Mouse (Mus musculus) testis, postnatal 10 days (tissue): ENCODE results near the gene Hoxd8.

Experiments used
- DNase-seq: peaks from one replicate; pipeline ENCODE4 v3.0.0; 2021; ENCODE audit warnings: low spot score

Gene Hoxd8

DNA sequence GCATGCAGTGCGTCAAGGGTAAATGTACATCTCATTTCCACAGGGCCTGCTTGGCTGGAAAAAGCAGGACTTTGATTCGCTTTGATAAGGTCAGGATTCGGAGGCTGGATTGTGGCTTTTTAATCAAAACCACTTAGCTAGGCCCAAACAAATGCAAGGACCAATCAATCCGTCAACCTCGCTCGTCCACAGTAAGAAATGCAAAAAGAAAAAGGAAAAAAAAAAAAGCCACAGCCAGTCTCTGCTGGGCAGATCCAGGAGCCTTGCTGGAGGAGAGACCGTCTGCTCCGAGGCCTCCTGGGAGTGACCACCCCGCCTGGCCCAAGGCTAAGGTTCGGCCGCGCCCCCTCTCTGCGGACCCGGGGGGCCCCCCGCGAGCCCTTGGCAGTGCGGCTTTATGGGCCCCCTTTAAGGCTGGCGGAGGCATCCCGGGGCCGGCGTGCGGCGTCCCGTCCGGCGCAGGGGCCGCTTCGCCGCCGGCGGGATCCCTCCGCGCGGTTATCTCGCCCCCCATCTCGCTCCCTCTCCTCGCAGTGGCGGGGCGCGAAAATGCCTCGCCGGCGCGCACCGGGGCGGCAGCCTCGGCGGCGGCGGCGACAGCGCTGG, at the start of gene Hoxd8:
Gene Hoxd8 (plus strand): TSS at position 223 of the 606 bp plus-strand sequence.
- DNase-seq: peak; percentile 89

DNA sequence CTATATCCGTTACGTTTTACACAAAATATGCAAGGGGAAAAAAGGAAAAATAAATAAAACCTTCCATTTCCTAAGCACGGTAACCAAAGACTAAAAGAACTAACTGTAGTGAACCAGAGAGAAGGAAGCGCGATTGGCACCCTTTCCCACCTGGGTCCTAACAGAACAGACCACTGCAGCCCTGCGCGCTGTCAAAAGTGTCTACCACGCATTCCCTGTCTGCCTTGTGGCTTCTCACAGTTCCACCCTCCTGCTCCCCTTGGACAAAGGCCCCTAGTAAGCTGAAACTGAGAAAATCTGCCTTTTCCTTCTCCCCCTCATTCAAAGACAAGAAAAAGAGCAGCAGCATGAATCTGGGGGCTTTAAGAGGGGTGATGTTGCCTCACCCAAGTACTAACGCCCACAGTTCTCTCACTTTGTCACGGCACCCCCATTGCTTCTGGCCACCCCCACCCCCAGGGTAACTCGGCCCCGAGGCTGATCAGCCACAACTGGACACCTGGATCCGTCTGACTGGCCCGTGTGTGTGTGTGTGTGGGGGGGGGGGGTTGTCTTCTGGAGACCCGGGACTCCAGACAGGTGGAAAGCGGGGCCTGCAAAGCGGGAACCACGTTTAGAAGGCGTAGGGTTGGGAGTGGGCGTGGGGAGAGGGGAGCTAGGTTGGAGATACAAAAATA, 49.5 kb upstream of the Hoxd8 start:
- DNase-seq: no peak

- DNase-seq: peak; percentile 83
Measured at GRCm38 (mm10) chr2:74655420-74655781, 49.0 kb upstream of the Hoxd8 start.

- peak; percentile 60 for DNase-seq
Measured at GRCm38 (mm10) chr2:74655821-74656631, 48.4 kb upstream of the Hoxd8 start.

DNA sequence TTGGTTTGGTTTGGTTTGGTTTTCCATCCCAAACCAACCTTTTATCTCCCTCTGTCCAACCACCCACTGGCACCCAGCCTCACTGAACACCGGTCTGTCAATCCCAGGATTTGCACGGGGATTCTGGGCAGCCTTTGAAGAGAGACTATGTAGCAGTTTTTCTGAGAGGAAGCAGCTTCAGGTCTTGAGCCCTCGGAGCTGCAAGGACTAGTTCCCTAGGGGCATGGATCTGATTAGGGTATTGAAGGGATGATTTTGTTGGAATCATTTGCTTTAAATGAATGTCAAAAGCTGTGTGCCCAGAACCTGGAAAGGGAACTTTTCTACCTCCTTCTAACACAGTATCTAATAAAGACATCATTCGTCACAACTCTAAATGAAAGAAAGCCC, 47.8 kb upstream of the Hoxd8 start:
- DNase-seq: no peak

DNA sequence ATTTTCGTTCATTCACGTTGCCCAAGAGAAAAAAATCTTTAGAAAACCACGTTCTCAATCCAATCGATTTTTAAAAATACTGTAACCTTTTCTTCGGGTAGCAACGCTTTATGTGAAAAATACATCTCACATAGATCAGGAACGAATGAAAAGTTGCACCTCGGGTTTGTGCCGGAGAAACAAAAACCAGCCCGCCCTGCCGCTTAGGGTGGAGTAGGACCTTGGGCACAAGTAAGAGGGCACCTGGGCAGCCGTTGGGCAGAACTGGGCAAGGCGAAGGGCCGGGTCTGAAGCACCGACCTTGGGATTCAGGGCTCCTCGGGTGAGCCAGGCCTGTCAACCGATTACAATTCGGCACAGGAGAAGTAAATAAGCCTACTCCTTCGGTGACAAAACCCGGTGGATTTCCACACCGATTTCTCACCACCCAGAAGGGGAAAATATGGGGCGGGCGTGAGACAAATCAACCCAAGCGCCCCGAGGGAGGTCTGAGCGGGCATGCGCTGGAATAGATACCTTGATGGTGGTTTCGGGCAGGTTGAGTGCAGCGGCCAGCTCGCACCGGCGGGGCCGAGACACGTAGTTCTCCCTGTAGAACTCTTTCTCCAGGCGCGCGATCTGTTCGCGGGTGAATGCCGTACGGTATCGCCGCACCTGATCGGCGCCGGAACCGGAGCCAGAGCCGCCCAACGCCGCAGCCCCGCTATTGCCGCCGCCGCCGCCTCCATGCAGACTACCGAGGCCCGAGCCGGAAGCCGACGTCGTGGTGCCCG, 47.0 kb upstream of the Hoxd8 start:
- no peak for DNase-seq

DNA sequence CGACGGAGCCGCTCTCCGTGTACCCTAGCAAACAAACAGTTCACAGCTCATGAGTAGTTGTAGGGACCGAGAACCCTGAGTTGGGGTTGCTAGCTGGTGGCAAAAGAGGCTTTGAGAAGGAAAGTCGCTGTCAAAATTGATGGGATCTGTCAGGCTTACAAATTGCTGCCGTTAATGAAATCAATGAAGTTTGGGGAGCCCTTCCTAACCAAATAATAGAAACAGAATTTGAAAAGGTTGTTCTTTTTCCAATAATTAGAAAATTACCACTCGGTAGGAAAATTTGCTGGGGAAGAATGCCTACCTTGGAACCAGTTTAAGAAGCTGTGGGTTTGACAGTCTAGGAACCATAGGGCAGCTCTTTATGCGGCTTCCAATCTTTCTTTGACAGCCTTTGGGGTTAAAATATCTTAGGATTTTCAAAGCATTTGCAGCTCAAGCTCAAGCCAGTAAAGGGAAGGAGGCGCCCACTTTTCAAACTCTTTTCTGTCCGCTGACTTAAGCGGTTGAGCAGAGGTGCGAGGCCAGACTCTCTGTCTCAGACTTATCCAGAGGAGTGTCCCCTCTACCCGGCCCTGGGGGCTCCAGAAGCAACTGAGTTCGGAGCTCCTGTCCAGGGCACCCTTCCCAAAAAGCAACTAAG, 46.3 kb upstream of the Hoxd8 start:
- DNase-seq: no peak

DNA sequence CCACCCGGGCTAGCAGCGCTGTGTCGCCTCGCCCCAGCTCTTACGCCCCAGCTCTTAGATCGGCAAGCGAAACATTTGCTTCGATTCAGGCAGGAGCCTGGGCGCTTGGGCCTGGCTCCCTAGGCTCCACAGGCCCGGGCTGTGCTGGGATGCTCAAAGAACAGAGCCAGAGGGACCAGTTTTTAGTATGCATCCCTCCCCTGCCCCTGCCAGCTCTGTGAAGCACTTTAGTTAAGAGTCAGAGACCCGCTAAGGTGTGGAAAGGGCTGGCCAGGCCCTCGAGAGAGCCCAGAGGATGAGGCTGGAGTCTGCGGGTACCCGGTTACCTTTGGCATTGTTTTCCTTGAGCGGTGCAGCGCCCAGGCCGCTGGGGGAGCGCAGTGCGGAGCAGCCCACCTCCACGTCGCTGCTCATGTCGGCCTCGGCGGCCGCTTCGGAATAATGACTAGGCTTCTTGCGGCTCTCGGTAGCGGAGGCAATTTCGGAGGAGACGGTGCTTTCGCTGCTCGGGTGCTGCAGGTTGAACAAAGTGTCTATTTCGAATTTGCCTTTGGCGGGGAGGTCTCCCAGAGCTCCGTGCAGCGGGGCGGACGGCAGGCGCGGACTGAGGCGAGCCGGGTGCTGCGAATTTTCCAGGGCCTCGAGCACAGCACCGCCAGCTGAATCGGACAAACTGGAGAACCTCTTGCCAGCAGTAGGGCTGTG, 45.6 kb upstream of the Hoxd8 start:
- DNase-seq: no peak

GRCm38 (mm10) chr2:74659507-74660005, 44.9 kb upstream of the Hoxd8 start, which contains the start of gene Evx2:
Gene Evx2, minus strand, starts transcription at chr2:74659557.
- DNase-seq: no peak

GRCm38 (mm10) chr2:74660421-74661375, 43.7 kb upstream of the Hoxd8 start:
- no peak for DNase-seq

DNA sequence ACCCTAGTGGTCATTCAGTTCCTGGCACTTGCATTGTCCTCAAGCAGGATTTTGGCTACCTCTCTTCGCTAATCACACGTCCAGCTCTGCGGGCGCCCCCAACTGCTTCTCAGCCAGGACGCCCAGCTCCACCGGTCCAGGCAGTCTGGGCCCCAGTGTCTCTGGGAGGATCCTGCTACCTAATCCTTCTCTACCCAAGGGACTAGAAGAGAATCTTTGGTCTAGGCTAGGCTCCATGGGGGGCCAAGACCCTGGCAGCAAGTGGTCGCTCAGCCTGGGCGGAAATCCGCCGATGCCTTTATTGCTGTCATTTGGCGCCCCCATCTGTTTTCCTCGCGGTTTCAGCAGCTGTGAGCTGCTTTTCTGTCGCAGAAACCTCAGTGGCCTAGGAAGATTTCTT, 42.7 kb upstream of the Hoxd8 start:
- peak; percentile 65 for DNase-seq

- peak; percentile 65 for DNase-seq
Measured at GRCm38 (mm10) chr2:74663291-74663925, 41.0 kb upstream of the Hoxd8 start.

DNA sequence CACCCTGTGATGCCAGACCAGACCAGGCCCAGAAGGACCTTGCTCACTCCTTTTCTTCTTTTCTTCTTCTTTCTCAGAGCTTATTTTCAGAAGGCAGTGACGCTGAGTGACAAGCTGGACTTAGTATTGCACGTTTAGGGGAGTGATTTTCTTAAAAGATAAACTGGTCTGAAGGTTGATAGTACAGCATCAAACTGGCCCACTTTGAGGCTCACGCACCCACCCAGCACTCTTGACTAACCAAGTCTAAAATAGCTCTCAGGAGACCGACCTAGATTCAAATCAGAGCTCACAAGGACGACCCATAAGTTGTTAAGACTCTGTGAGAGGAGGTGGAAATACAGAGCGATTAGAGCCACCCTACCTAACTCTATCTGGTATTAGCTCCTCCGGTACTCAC, 38.0 kb upstream of the Hoxd8 start:
- no peak for DNase-seq

DNA sequence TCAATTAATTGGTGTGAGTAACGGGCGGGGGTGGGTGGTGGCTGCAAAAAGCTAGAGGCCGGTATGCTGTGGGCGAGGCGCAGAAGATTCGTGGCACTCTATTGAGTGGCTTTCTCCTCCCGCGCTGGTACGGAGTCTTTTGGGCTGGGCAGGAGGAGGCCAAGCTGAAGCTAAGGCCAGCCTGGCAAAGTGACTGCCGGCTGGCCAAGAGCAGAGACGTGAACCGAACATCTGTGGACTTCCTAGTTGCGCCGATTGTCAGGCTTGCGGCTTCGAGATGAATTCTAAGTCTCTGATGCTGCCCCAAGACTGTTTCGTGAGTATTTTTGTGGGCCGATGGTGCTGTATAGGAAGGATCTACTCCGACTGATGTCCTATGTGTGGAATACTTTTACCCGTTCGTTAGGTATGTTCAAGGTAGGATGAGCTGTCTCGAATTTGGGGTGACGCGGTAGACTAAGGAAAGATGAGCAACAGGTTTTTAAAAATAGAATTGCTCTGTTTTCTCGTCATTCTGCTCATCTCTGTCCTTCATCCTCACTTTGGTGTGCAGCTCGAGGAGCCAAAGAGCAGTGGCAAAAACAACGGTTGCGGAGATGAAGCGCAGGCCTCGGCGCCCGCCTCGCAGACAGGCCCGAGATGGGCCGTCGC, 37.1 kb upstream of the Hoxd8 start:
- DNase-seq: no peak

DNA sequence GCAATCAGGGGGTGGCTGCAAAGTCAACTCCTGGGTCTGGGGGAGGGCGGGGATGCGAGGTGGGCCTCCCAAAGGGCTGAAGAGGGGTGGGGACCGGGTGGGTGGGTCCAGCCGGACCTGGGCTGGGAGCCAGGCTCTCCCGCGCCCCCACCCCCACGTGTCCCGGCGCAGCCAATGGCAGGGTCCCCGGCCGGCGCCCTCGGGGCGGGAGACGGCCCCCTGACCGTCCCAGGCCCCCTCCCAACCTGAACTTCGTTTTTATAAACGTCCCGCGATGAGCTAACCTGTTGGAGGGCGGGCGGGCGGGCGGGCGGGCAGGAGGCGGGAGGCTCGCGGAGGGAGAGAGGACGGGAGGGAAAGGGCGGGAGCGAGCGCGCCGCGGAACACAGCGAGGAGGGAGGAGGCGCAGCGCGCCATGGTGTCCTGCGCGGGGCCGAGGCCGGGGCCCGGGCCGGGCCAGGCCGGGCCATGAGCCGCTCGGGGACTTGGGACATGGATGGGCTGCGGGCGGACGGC, 36.5 kb upstream of the Hoxd8 start, which contains the start of gene Hoxd13:
Gene Hoxd13 (plus strand): TSS at position 469 of the 516 bp plus-strand sequence.
- no peak for DNase-seq

- no peak for DNase-seq
Measured at GRCm38 (mm10) chr2:74668370-74669229, 35.8 kb upstream of the Hoxd8 start.

DNA sequence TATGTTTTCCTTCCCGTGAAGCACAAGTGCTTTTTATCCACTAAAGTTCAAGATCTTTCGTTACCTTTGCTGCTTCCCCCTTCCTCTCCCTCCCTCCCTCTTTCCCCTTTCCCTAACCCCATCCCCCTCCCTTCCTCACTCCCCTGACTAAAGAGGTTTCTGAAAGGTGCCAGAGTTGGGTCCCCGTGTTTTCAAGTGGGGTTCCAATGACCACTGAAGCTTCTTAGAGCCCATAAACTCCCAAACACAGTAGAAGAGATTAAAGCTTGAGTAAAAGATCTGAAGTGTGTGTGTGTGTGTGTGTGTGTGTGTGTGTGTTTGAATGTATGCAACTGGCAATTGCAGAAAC, 35.2 kb upstream of the Hoxd8 start:
- no peak for DNase-seq
